Mouse (Mus musculus) Patski (cell line): Measurements from ENCODE around the gene Rpl14. TPM values are rescaled to one million over a fixed set of nuclear protein-coding genes. Genes with fewer than 3 reads are reported as not detected.
"Not testable (repeated sequence)": the region's sequence is repeated elsewhere in the genome, so short reads cannot be mapped to it uniquely, and the experiment has no call there.

ENCODE experiments used
- ATAC-seq: fragments of 100-300 bp; one replicate; pipeline ENCODE4 v1.8.0; 2021
- CTCF ChIA-PET: fragments of 350-600 bp; sonication (Branson Sonifier 250); formaldehyde crosslinking; loops from one replicate; lab custom pipeline; 2022; ENCODE audit warnings: inconsistent platforms; lab: Charles Lee
- POLR2A ChIA-PET: fragments of 350-600 bp; sonication (Branson Sonifier 250); formaldehyde crosslinking; loops from one replicate; lab custom pipeline; 2022; ENCODE audit warnings: antibody characterized with exemption, inconsistent platforms; lab: Charles Lee
- DNase-seq: peaks from one replicate; pipeline ENCODE4 v3.0.0-alpha.2; 2011; ENCODE audit warnings: low read depth, low spot score
- H3K27me3 ChIP-seq: fragments of 371-371 bp; one replicate; pipeline ENCODE4 v1.5.1; 2021
- CTCF ChIP-seq: fragments of 100-300 bp; IDR thresholded peaks from one replicate; pipeline ENCODE4 v1.5.1; 2021
- in situ Hi-C: fragments of 300-500 bp; cut with MboI; formaldehyde crosslinking; loops from 3 replicates; pipeline ENCODE4 v1.11.1; 2018; ENCODE audit warnings: low pct_unique_long_range_greater_than_20kb, mixed read lengths
- polyA plus RNA-seq: library from polyadenylated mRNA; unstranded; gene quantifications from one replicate; pipeline ENCODE4 v1.2.3, GENCODE M21; 2021

Gene Rpl14
- polyA plus RNA-seq, result 525 TPM

DNA sequence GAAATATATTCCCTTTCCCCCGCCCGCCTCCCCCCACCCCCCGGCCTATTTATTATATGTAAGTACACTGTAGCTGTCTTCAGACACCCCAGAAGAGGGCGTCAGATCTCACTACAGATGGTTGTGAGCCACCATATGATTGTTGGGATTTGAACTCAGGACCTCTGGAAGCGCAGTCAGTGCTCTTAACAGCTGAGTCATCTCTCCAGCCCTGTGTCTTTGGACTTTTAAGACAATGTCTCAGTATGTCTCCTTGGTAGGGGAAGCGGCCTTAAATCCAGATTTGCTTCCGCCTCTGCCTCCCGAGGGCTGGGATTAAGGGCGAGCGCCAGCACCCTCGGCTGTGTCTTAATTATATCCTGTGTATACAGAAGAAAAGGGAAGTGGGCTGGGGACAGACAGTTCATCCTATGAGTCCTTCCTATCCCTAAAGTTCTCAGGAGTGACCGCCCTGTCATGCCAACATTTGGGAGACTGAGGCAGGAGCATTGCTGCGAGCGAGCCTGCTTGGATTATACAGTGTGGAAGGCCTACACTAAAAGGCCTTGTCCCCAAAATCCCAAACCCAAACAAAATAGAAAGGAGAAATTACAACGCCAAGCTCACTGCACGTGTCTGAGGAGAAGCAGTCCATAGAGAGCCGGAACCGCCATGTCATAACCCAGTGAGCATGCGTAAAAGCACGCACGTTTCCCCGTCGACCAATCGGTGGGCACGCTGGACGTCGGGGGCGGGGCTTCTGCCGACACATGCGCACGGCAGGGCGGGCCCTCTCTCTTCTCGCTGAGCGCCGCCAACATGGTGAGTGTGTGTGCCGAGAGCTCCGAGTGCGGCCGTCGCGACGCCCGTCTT is at the start of gene Rpl14:
Rpl14 (plus strand) TSS at position 704 of the 852 bp plus-strand sequence.
- ChIA-PET CTCF (interaction anchor here (1.2 to 5.4 kb wide), 3 partner anchors 13 to 69 kb away, joined by 4 to 71 read pairs (median 7); no protein-coding TSS in a partner anchor), POLR2A (interaction anchor here (1.0 to 1.7 kb wide), 5 partner anchors 12 to 73 kb away, joined by 3 to 8 read pairs (median 5); no protein-coding TSS in a partner anchor)
- peaks cover 7% of the 10 kb centered on the region for H3K27me3 ChIP-seq
- DNase-seq (peak; percentile 60), ATAC-seq (peak; percentile 75)
- peak; percentile 41 for TF ChIP-seq CTCF
- in situ Hi-C loops, result no loop called here

DNA sequence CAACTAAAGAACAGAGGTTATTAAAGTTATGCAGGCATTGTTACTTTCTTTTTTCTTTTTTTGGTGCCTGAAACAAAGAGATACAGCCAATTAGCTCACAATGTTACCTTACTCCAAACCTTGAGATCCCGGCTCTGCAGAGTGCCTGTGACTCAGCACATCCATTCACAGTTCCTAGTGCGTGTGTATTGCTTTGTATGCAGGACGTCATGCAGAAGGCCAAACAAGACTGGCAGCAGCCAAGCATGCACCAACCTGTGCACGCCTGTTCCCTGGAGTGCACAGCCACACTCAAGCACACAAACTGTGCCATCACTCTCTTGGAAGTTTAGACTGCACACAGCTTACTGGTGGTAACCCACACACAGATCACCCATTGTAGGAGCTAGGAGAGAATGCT is 44.0 kb upstream of the Rpl14 start:
- CTCF ChIA-PET, result no interaction called here
- POLR2A ChIA-PET, result no interaction called here
- TF ChIP-seq CTCF, result no peak
- ATAC-seq (no peak), DNase-seq (no peak)
- H3K27me3 ChIP-seq, result no peaks in the 10 kb centered on the region
- in situ Hi-C loops, result no loop called here

GRCm38 (mm10) chr9:120527919-120528318 is 43.3 kb upstream of the Rpl14 start:
- no peak for TF ChIP-seq CTCF
- ChIA-PET POLR2A (no interaction called here), CTCF (no interaction called here)
- in situ Hi-C loops, result no loop called here
- no peak for ATAC-seq
- H3K27me3 ChIP-seq, result no peaks in the 10 kb centered on the region
- DNase-seq, result no peak

DNA sequence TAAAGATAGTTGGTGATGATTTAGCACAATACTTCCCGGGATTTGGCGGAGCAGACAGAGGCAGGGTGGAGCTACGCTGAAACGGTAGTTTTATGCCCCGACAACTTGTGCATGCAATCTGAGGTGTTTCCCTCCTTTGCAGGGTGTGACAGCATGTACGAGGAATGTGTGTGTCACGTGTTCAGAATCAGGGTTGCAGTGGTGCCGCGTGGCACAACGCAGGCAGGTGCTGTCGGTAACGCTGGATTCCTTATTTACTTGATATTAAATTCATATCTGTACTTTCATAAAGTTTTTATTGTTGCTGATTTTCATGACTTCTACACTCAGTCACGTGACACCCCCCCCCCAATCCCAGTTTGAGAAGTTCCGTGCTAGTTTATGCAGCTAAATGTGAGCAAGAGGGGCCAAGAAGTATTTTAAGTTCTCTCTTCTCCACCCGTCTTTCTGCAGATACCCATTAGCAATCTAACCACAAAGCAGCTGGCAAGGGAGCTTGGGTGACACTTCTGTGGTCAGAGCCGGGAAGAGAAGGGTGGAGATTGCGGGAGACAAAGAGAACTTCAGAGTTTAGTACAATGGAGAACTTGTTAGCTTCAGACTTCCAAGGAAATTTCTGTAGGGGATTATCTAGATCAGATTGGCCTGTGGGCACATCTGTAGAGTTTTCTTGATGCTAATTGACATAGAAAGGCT is 42.3 kb upstream of the Rpl14 start:
- no peak for TF ChIP-seq CTCF
- CTCF ChIA-PET, result no interaction called here
- DNase-seq (no peak), ATAC-seq (no peak)
- in situ Hi-C loops, result no loop called here
- POLR2A ChIA-PET, result no interaction called here
- no peaks in the 10 kb centered on the region for H3K27me3 ChIP-seq

DNA sequence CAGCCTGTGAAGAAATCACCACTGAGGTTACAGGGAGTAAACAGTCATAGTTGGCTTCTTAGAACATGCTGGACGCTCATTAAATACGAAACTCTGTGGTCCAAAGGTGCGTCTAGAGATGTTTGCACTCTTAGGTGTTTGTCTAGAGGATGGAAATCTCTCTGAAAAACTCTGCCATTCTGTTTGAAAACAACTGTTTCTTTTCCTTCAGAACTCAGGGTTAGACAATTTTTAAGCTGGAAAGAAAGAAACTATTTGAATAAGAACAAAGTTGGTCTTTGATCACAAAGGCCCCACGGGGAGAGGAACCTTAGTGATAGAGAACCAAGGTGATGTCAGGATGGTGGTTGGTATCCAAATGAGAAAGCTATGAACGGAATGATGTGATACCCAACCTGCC is 40.8 kb upstream of the Rpl14 start:
- ChIA-PET POLR2A (no interaction called here), CTCF (no interaction called here)
- ATAC-seq, result no peak
- DNase-seq, result no peak
- no peak for TF ChIP-seq CTCF
- H3K27me3 ChIP-seq, result no peaks in the 10 kb centered on the region
- in situ Hi-C loops, result no loop called here

- no peaks in the 10 kb centered on the region for H3K27me3 ChIP-seq
- ChIA-PET CTCF (no interaction called here), POLR2A (no interaction called here)
- in situ Hi-C loops, result no loop called here
- no peak for DNase-seq
- ATAC-seq, result no peak
- TF ChIP-seq CTCF, result no peak
Observed at GRCm38 (mm10) chr9:120532062-120532461, 39.2 kb upstream of the Rpl14 start.

DNA sequence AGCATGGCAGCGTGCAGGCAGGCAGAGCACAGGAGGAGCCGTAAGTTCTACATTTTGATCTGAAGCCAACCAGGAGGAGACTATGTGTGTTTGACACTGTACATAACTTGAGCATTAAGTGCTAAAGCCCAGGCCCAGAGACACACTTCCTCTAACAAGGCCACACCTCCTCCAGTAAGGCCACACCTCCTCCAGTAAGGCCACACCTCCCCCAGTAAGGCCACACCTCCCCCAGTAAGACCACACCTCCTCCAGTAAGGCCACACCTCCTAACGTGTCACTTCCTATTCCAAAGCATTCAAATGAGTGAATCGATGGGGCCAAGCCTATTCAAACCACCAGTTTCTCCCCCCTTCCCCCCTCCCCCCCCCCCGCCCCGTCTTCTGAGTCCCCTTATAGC is 38.6 kb upstream of the Rpl14 start:
- POLR2A ChIA-PET, result no interaction called here
- CTCF ChIA-PET, result no interaction called here
- no peak for TF ChIP-seq CTCF
- DNase-seq, result no peak
- in situ Hi-C loops, result no loop called here
- no peaks in the 10 kb centered on the region for H3K27me3 ChIP-seq
- no peak for ATAC-seq

- H3K27me3 ChIP-seq, POLR2A ChIA-PET, DNase-seq, in situ Hi-C loops, CTCF ChIA-PET, ATAC-seq: not testable (repeated sequence)
Observed at GRCm38 (mm10) chr9:120533446-120533950, 37.7 kb upstream of the Rpl14 start.

DNA sequence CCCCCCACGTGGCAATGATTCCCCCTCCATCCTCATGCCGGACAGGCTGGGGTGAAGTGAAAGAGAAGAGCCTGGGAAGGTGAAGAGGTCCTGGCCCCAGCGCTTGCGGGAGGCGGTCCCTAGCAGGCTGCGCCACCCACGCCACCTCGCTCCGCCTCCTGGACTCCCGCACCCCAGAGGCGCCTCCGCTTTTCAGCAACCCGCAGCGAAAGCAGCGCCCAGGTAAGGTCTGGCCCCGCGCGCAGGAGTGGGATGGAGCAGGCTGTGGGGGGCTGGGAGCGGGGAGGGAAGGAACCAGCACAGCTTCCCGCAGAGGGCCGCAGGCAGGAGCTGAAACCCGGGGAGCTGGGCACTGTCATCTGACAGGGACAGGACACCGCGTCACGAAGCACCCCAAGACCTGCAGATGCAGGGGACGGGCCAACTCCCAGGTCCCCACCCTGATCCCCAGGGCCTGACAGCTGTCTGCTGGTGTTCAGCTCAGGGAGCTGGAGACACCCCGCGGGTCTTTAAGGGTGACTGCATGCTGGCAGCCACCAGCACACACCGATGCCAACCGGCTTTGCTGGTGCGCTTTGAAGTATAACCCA is 31.5 kb upstream of the Rpl14 start, which contains the start of gene Entpd3:
Entpd3 (plus strand) TSS at position 157 of the 590 bp plus-strand sequence.
- TF ChIP-seq CTCF, result no peak
- in situ Hi-C loops, result no loop called here
- ATAC-seq, result no peak
- no peak for DNase-seq
- ChIA-PET POLR2A (no interaction called here), CTCF (no interaction called here)
- H3K27me3 ChIP-seq, result peaks cover 10% of the 10 kb centered on the region

DNA sequence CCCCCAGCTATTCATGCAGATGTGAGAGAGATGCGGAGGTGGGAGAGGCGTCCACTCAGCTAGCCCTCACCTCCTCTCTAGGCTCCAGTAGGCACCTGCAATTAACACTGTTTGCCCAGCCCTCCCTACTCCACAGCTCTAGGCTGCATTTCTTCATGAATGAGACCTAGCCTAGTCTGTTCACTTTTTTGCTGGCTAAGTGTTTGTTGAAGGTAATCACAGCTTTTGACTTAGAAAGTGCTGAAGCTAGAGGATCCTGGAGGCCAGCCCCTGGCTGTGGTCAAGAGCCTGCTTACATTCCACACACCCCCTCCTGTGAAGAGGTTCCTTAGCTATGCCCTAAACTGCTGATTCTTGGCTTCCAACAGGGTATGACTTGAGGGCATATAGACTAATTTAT is 29.8 kb upstream of the Rpl14 start:
- in situ Hi-C loops, result no loop called here
- no peak for ATAC-seq
- ChIA-PET CTCF (no interaction called here), POLR2A (no interaction called here)
- no peak for DNase-seq
- TF ChIP-seq CTCF, result no peak
- H3K27me3 ChIP-seq, result peaks cover 10% of the 10 kb centered on the region
